1 mouse cellular context compared by ENCODE assay signal in genomic region chr17:35210593-35210992, GRCm38 (mm10).
A peak's percentile ranks its signal among the peaks of the same experiment; 100 is the strongest.
TF ChIP-seq lines count a peak whose summit lies in the region.

No protein-coding gene starts in this region.

TF ChIP-seq in CH12.LX, 34 proteins besides CTCF, POLR2A, EP300 and RAD21 (continued from another document):
- TF ChIP-seq ZC3H11A (IDR thresholded peaks at IDR 0.05; ENCODE audit: low read depth, low read length) (no peak), ELF1 (IDR thresholded peaks at IDR 0.05; ENCODE audit: low read depth, low read length) (peak; percentile 11; the same call in 1 of the 2 replicates), BHLHE40 (IDR thresholded peaks at IDR 0.05; ENCODE audit: low read depth, low read length) (no peak)
